Mouse (Mus musculus) megakaryocyte, embryonic 14.5 days (primary cell): ENCODE results near the gene Arhgap15.

ENCODE experiments used
- FLI1 ChIP-seq: IDR thresholded peaks from 2 replicates; pipeline ENCODE4 v1.6.1; 2012; ENCODE audit warnings: low read length, inconsistent platforms, mixed read lengths
- GATA1 ChIP-seq: IDR thresholded peaks from 3 replicates; pipeline ENCODE4 v1.6.1; 2012; ENCODE audit warnings: mixed read lengths, low read length, inconsistent platforms, borderline replicate concordance

DNA sequence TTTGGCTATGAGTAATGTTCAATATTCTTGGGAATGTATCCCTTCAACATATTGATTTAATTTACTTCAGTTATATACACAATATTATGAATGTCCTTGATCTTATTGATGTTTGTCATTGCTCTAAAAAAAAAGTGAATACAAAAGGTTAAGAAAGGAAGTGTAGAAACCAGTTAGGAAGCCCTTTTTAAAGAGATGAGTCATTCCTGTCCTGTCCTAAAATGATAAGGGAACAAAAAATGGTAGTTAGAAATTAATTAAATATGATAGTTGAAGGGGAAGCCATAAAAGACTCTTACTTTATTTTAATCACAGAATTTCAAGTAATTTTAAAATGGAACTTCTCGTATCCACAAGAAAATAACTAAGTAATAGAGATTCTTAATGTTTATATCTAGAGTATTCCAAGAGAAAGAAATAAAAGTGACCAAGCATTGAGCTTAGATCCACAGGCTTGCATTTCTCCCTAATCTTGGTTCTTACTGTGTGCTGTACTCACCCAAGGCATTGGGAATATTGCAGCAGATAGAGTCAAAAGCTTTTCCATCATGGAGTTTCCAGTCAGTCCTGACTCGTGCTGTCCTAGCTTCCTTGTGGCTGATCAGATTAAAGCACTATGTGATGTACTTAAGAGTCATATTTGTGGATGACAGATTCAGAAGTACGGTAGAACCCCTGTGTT lies 291.0 kb downstream of the Arhgap15 start:
- TF ChIP-seq FLI1 (no peak), GATA1 (no peak)
